Mouse (Mus musculus): ENCODE data around the gene Mertk. TPM values are rescaled to one million over a fixed set of nuclear protein-coding genes. Genes with fewer than 3 reads are reported as not detected.

Mertk gene
- polyA plus RNA-seq, 1 experiment from 2014 or later = 6.5 TPM

GRCm38 (mm10) chr2:128782231-128782630 is 83.5 kb downstream of the Mertk start:
- no peaks in the 10 kb centered on the region for H3K27me3 ChIP-seq
- no peak overlapping the region for H3K4me3 ChIP-seq
- H3K36me3 ChIP-seq = no peaks in the 10 kb centered on the region
- H3K9me3 ChIP-seq (replicated peaks) = no peaks in the 10 kb centered on the region
- ATAC-seq (ENCODE audit: low FRiP score) = no peak
- H3K4me2 ChIP-seq (replicated peaks) = no peak overlapping the region
- H3K9ac ChIP-seq = no peak overlapping the region
- H3K4me1 ChIP-seq = peaks cover 4% of the 10 kb centered on the region; the same call in 1 of the 2 replicates
- no peak overlapping the region for H3K27ac ChIP-seq
- 90% methylated on average over 5 of the region's 5 CpGs for WGBS

GRCm38 (mm10) chr2:128783660-128784345 is 85.0 kb downstream of the Mertk start:
- no peak overlapping the region for H3K9ac ChIP-seq

GRCm38 (mm10) chr2:128784814-128785213 is 86.1 kb downstream of the Mertk start:
- 93% methylated on average over 7 of the region's 7 CpGs for WGBS
- Histone ChIP-seq H3K9ac (no peak overlapping the region), H3K4me1 (peaks cover 4% of the 10 kb centered on the region; the same call in 1 of the 2 replicates), H3K27me3 (no peaks in the 10 kb centered on the region), H3K4me3 (no peak overlapping the region), H3K27ac (no peak overlapping the region), H3K4me2 (replicated peaks) (no peak overlapping the region), H3K9me3 (replicated peaks) (no peaks in the 10 kb centered on the region), H3K36me3 (no peaks in the 10 kb centered on the region)
- ATAC-seq (ENCODE audit: low FRiP score) = no peak

More at GRCm38 (mm10) chr2:128783660-128784345, 85.0 kb downstream of the Mertk start:
- ATAC-seq (ENCODE audit: low FRiP score) = no peak
- 68% methylated on average over 10 of the region's 10 CpGs for WGBS
- H3K36me3 ChIP-seq = no peaks in the 10 kb centered on the region
- no peak overlapping the region for H3K4me3 ChIP-seq
- H3K4me1 ChIP-seq = peaks cover 4% of the 10 kb centered on the region; the same call in 1 of the 2 replicates
- no peak overlapping the region for H3K27ac ChIP-seq
- H3K9me3 ChIP-seq (replicated peaks) = no peaks in the 10 kb centered on the region
- H3K27me3 ChIP-seq = no peaks in the 10 kb centered on the region
- no peak overlapping the region for H3K4me2 ChIP-seq (replicated peaks)

GRCm38 (mm10) chr2:128786341-128786740 is 87.6 kb downstream of the Mertk start:
- H3K9me3 ChIP-seq (replicated peaks) = no peaks in the 10 kb centered on the region
- no peak overlapping the region for H3K4me2 ChIP-seq (replicated peaks)
- WGBS = 48% methylated on average over 5 of the region's 5 CpGs
- no peaks in the 10 kb centered on the region for H3K27me3 ChIP-seq
- H3K36me3 ChIP-seq = no peaks in the 10 kb centered on the region
- H3K4me3 ChIP-seq = no peak overlapping the region
- H3K27ac ChIP-seq = no peak overlapping the region
- peaks cover 4% of the 10 kb centered on the region; the same call in 1 of the 2 replicates for H3K4me1 ChIP-seq
- ATAC-seq (ENCODE audit: low FRiP score) = no peak
- no peak overlapping the region for H3K9ac ChIP-seq

GRCm38 (mm10) chr2:128786795-128787194 is 88.0 kb downstream of the Mertk start:
- no peaks in the 10 kb centered on the region for H3K27me3 ChIP-seq
- no peaks in the 10 kb centered on the region for H3K9me3 ChIP-seq (replicated peaks)
- no peak overlapping the region for H3K4me2 ChIP-seq (replicated peaks)
- H3K27ac ChIP-seq = no peak overlapping the region
- H3K4me1 ChIP-seq = peaks cover 4% of the 10 kb centered on the region; the same call in 1 of the 2 replicates
- H3K36me3 ChIP-seq = no peaks in the 10 kb centered on the region
- H3K9ac ChIP-seq = no peak overlapping the region
- 72% methylated on average over 1 of the region's 1 CpGs for WGBS
- ATAC-seq (ENCODE audit: low FRiP score) = no peak
- H3K4me3 ChIP-seq = no peak overlapping the region

GRCm38 (mm10) chr2:128787805-128788204 is 89.0 kb downstream of the Mertk start:
- Histone ChIP-seq H3K4me1 (peaks cover 4% of the 10 kb centered on the region; the same call in 1 of the 2 replicates), H3K9ac (no peak overlapping the region), H3K4me2 (replicated peaks) (no peak overlapping the region), H3K27me3 (no peaks in the 10 kb centered on the region), H3K36me3 (no peaks in the 10 kb centered on the region), H3K9me3 (replicated peaks) (no peaks in the 10 kb centered on the region), H3K27ac (no peak overlapping the region), H3K4me3 (no peak overlapping the region)
- no peak for ATAC-seq (ENCODE audit: low FRiP score)
- WGBS = 86% methylated on average over 3 of the region's 3 CpGs

- Histone ChIP-seq H3K27me3 (no peaks in the 10 kb centered on the region), H3K4me3 (no peak overlapping the region), H3K4me1 (peaks cover 4% of the 10 kb centered on the region; the same call in 1 of the 2 replicates), H3K36me3 (no peaks in the 10 kb centered on the region), H3K4me2 (replicated peaks) (no peak overlapping the region), H3K27ac (no peak overlapping the region), H3K9me3 (replicated peaks) (no peaks in the 10 kb centered on the region), H3K9ac (no peak overlapping the region)
- ATAC-seq (ENCODE audit: low FRiP score) = no peak
- WGBS = 91% methylated on average over 11 of the region's 11 CpGs
These were observed 92.3 kb downstream of the Mertk start for GRCm38 (mm10) chr2:128790875-128791614.

- no peaks in the 10 kb centered on the region for H3K36me3 ChIP-seq
- H3K27me3 ChIP-seq = no peaks in the 10 kb centered on the region
- H3K9ac ChIP-seq = no peak overlapping the region
- H3K4me3 ChIP-seq = no peak overlapping the region
- WGBS = 68% methylated on average over 6 of the region's 6 CpGs
- no peak overlapping the region for H3K4me2 ChIP-seq (replicated peaks)
- H3K27ac ChIP-seq = no peak overlapping the region
- no peaks in the 10 kb centered on the region for H3K9me3 ChIP-seq (replicated peaks)
- ATAC-seq (ENCODE audit: low FRiP score) = no peak
- H3K4me1 ChIP-seq = no peaks in the 10 kb centered on the region
These were observed 95.2 kb downstream of the Mertk start for GRCm38 (mm10) chr2:128793958-128794357.

- H3K36me3 ChIP-seq = 0 out of 2 replicates have a peak, but pooled peaks cover 2% of the 10 kb centered on the region
- no peak overlapping the region for H3K4me2 ChIP-seq (replicated peaks)
- WGBS = 74% methylated on average over 6 of the region's 6 CpGs
- no peak for ATAC-seq (ENCODE audit: low FRiP score)
- no peak overlapping the region for H3K27ac ChIP-seq
- H3K9me3 ChIP-seq (replicated peaks) = no peaks in the 10 kb centered on the region
- no peak overlapping the region for H3K4me3 ChIP-seq
- no peaks in the 10 kb centered on the region for H3K27me3 ChIP-seq
- H3K9ac ChIP-seq = no peak overlapping the region
- no peaks in the 10 kb centered on the region for H3K4me1 ChIP-seq
These were observed 97.7 kb downstream of the Mertk start for GRCm38 (mm10) chr2:128796463-128796862.

- no peak overlapping the region for H3K27ac ChIP-seq
- no peak overlapping the region for H3K4me3 ChIP-seq
- 0 out of 2 replicates have a peak, but pooled peaks cover 6% of the 10 kb centered on the region for H3K36me3 ChIP-seq
- ATAC-seq (ENCODE audit: low FRiP score) = no peak
- no peak overlapping the region for H3K4me2 ChIP-seq (replicated peaks)
- 91% methylated on average over 4 of the region's 4 CpGs for WGBS
- H3K9me3 ChIP-seq (replicated peaks) = no peaks in the 10 kb centered on the region
- no peak overlapping the region for H3K9ac ChIP-seq
- no peaks in the 10 kb centered on the region for H3K27me3 ChIP-seq
- no peaks in the 10 kb centered on the region for H3K4me1 ChIP-seq
These were observed 104.7 kb downstream of the Mertk start for GRCm38 (mm10) chr2:128803441-128803840.

GRCm38 (mm10) chr2:128805341-128805740 is 106.6 kb downstream of the Mertk start:
- no peak for ATAC-seq (ENCODE audit: low FRiP score)
- Histone ChIP-seq H3K27me3 (no peaks in the 10 kb centered on the region), H3K4me2 (replicated peaks) (no peak overlapping the region), H3K4me1 (no peaks in the 10 kb centered on the region), H3K9ac (no peak overlapping the region), H3K27ac (no peak overlapping the region), H3K36me3 (0 out of 2 replicates have a peak, but pooled peaks cover 6% of the 10 kb centered on the region), H3K4me3 (no peak overlapping the region), H3K9me3 (replicated peaks) (no peaks in the 10 kb centered on the region)
- WGBS = 65% methylated on average over 4 of the region's 4 CpGs

- ATAC-seq (ENCODE audit: low FRiP score) = no peak
- no peak overlapping the region for H3K4me2 ChIP-seq (replicated peaks)
- H3K36me3 ChIP-seq = 0 out of 2 replicates have a peak, but pooled peaks cover 3% of the 10 kb centered on the region
- H3K9ac ChIP-seq = no peak overlapping the region
- H3K4me1 ChIP-seq = no peaks in the 10 kb centered on the region
- 85% methylated on average over 8 of the region's 8 CpGs for WGBS
- no peaks in the 10 kb centered on the region for H3K9me3 ChIP-seq (replicated peaks)
- H3K4me3 ChIP-seq = no peak overlapping the region
- no peak overlapping the region for H3K27ac ChIP-seq
- H3K27me3 ChIP-seq = no peaks in the 10 kb centered on the region
These were observed 107.8 kb downstream of the Mertk start for GRCm38 (mm10) chr2:128806561-128806960.
